Mouse (Mus musculus) testis, adult 2 months (tissue): ENCODE measurements at regions not wholly inside any gene's neighbourhood (a gene's known extent, or its start where the extent isn't known, plus 50 kb on each side); places are given as distances from the start of the nearest gene placed in this dataset.

Experiments
- CTCF ChIP-seq: fragments of 200-500 bp; IDR thresholded peaks from 2 replicates; pipeline ENCODE4 v1.5.1; 2012; ENCODE audit warnings: low read depth, mild to moderate bottlenecking, inconsistent platforms, low read length, moderate library complexity; ENCODE audit not compliant: control insufficient read depth, insufficient read depth, insufficient replicate concordance
- POLR2A ChIP-seq: fragments of 200-500 bp; IDR thresholded peaks from 2 replicates; pipeline ENCODE4 v1.6.1; 2012; ENCODE audit warnings: low read depth, mild to moderate bottlenecking, inconsistent platforms, low read length, moderate library complexity; ENCODE audit not compliant: control insufficient read depth

GRCm38 (mm10) chr14:98895933-98896332, 98.2 kb downstream of the Rpl36a-ps1 start:
- TF ChIP-seq CTCF (no peak), POLR2A (no peak)
